Mouse (Mus musculus) c-Kit-negative CD71-positive TER-119-positive erythroid progenitor cells, embryonic 14.5 days (primary cell): ENCODE data around the gene Hpgd.

Experiments used
- DNase-seq: peaks from one replicate; pipeline ENCODE4 v3.0.0-alpha.2; 2013; ENCODE audit warnings: low read depth, low spot score

Hpgd gene

DNA sequence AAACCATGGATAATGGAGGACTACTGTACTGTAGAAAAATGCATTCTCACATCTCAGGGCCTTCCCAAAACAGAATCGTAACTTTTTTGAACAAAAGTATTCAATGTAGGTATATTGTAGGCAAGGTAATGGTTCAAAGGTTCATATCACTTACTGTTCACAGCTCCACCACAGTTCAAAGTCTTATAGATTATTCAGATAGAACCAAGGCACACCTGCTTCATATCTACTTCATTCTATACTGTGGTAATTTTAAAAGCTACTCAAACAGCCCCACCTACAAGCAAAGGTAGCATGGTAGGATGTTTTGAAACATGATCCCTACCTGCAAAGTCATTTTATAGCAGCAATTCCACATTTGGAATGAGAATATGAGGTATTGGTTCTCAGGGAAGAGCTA lies 28.9 kb downstream of the Hpgd start:
- DNase-seq: no peak

DNA sequence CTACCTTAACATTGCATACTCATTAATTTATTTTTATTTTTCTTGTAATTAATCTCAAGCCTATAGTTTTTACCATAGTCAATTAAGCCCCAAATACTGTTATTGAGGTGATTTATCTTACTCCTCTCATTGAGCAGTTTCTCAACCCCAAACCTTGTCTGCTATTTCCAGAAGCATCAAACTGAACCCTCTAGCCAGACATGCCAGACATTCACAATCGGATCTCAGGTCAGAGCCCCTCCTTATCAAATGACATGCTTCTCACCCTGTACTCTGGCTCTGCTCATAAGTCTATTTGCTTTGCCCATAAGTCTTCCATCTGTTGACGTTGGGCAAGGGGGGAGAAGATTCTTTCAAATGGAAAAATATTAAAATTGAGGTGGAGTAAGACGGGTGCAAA lies 33.3 kb downstream of the Hpgd start:
- no peak for DNase-seq

DNA sequence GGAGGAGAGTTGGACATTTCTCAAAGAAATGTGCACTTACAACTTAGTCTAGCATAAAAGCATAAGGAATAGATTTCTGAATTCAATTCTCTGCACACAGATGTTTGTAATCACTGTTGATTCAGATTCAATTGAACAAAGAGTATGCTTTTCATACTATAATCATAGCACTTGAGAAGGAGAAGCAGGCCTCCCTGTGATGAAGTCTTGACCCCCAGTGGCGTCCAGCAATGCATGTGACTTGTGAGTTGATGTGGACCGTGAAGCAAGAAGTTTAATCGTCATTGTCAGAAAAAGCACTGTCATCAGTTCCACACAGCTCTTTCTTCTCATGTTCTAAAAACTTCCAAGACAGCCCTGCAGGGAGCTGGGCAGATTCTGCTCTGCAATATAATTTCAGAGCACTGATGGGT lies 33.8 kb downstream of the Hpgd start:
- DNase-seq: no peak

DNA sequence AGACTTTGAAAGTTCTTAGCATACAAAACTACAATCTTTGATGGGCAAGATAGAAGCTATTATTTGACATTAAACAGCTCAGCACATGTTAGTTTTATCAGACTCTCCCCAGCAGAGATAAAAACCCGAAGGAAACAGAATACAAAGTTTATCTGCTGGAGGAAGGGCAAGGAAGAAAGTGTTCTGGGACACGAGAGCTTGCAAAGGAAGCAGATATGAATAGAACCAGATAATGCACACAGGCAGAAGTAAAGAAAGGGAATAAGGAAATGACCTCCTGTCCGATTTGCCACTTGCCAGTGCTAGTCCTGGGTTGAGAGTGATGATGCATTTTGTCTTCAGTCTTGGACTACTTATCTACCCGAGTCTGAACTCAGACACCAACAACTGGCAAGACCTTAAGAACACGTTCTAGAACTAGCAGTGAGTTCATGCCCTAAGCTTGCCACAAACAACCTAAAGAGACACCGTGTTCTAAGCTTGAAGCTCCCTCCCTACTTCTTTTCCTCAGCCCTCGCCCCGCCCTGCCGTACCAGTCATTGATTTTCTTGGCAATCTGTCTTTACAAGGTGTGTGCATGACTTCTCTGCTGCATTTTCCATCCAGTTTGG lies 41.1 kb downstream of the Hpgd start:
- DNase-seq: no peak

DNA sequence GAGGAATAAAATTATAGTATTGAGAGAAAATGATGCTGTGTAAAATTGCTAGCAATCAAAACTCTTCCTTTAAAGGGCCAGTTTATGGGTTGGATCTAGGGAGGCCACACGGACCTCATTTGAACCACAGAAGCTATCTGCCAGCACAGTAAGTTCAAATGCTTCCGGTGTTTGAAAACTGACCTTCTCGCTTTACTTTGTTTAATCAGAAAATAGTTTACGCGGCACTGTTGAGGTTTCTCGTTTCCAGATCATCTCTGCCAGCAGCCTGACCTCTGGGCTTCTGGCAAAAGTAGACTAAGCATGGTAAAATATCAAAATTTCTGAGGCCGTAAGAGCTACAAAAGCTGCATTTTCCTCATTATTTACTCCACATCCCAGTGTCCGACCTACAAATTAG lies 42.4 kb downstream of the Hpgd start:
- no peak for DNase-seq

DNA sequence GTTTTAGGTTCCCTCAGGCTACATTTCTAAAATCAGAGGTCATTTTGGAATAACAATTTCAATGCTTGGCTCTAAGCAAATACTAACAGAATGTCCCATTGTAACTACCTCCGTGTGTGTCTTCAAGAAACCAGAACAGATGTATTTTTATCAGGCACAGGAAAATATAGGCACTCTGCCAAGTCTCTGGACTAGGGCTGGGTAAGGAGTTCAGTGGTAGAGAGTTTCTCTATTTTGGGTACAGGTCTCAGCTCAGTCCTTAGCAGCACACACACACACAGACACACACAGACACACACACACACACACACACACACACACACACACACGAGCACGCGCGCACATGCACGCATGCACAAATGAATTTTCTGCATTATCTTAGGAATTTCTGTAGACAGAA lies 49.1 kb downstream of the Hpgd start:
- no peak for DNase-seq

DNA sequence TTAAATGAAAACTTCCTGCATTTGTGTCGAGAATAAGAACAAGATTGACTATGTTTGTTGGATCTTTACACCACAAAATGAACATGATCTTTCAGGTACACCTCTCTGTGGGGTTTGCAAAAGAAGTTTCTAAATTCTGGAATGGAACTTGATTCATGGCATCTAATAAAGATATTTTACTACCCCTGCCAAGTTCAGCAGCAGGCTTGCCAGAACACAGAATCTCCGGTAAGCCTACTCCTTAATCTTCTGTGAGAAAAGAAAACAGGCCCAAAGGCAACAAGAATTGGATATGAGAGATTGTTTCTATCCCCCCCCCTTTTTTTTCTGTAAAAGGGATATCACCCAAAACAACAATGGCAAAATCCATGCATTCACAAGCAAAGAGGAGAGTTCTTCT lies 49.6 kb downstream of the Hpgd start:
- DNase-seq: no peak

DNA sequence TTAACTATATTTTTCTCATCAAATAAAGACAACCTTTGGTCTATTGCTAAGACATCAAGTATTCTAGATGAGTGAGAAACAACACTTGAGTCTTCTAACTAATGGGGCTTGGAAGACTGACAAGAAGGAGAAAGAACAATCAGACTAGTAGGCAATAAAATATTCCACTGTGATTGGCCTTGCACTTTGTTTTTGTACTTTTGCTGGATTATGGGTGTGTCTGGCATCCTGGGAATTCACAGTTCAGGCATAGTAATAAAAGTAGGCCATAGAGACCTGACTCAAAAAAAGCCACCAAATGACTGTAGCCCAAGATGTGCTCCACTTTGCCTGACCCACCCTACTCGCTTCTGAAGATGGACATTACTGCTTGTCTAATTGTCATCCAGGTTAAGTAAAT lies 50.0 kb downstream of the Hpgd start:
- DNase-seq: no peak

DNA sequence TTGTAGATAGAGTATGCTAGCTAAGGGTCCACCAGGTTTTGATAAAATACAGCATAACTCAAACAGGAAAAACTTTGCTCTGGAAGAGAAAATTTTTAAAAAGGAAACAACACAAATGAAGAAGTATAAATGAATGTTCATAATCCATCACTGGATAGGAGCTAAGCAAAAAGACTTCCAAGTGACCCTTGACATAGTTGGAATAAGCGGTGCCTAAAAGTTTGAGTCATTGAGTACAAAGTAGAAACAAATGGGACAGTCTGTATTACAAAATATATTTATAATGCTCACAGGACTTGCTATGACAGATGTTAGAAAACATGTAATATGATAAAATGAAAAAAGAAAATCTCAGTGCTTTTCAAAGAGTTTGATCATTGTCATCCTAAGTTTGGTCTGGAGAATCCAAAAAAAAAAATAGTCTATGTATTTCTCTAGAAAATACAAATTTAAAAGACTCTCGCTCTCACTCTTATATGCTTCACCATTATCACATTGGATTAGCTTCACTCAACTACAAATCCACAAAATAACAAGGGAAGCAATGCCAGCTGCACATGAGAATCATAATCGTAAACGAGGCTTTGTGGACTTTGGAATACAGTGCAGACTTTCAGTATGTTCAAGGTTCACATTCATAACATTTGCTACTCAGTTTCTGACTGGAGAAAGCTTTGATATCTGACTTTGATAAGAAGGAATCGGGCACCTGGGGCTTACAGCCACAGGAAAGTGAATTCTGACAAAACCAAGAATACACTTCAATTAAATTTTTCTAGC lies 51.4 kb downstream of the Hpgd start:
- DNase-seq: no peak

DNA sequence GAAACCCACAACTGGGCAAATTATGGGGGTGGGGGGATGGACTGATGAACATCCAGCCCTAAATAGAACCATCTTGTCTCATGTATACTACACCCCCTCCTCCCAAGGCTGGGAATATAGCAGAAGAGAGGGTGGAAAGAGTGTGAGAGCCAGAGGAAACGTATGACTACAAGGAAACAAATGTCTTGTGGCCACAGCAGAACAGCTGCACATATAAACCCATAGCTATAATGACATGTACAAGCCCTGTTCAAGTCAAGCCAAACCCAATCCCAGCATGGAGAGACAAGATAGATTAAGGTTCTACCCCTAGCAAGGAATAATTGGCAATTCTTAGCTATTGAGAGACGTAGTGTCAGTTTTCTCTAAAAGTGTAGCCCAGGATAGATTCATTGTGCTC lies 68.8 kb downstream of the Hpgd start:
- no peak for DNase-seq
